Mouse (Mus musculus) frontal cortex, adult 2 months (tissue): ENCODE measurements at regions not wholly inside any gene's neighbourhood (a gene's known extent, or its start where the extent isn't known, plus 50 kb on each side); places are given as distances from the start of the nearest gene placed in this dataset.

Source experiments
- DNase-seq, 2 experiments: peaks; one replicate each; pipeline ENCODE4 v3.0.0; 2022; ENCODE audit warnings: low spot score in 1 of 2; ENCODE audit errors: extremely low spot score in 1 of 2

- no peak for DNase-seq
These were observed 54.0 kb downstream of the Foxi1 start for GRCm38 (mm10) chr11:34153749-34154525.

GRCm38 (mm10) chr11:34149370-34149976 is 51.1 kb upstream of the 4930469K13Rik start:
- peak; percentile 75 to 93 for DNase-seq
